Mouse (Mus musculus) heart, embryonic 14.5 days (tissue): ENCODE measurements around the gene Mnx1. TPM values are rescaled to one million over a fixed set of nuclear protein-coding genes. Genes with fewer than 3 reads are reported as not detected.

ENCODE experiments used
- ATAC-seq: fragments of 200-750 bp; cut with Nextera tagmentation; 2 replicates; pipeline ENCODE4 v1.8.0; 2017; ENCODE audit warnings: low read depth, moderate TSS enrichment; ENCODE audit not compliant: insufficient number of reproducible peaks, insufficient read depth, low FRiP score
- H3K27ac ChIP-seq, 2 experiments: fragments of 200-500 bp in 1 of 2; fragments of 300-500 bp in 1 of 2; sonication (generic) in 1 of 2; replicated peaks in 1 of 2; 2 replicates each; pipeline ENCODE4 v1.5.1; 2012 to 2014; ENCODE audit warnings: low read depth in 2 of 2, low read length in 2 of 2, control low read depth in 1 of 2, mild to moderate bottlenecking in 1 of 2, mixed read lengths in 1 of 2; ENCODE audit not compliant: control insufficient read depth in 1 of 2, insufficient read depth in 1 of 2
- H3K27me3 ChIP-seq: fragments of 300-500 bp; sonication (generic); 2 replicates; pipeline ENCODE4 v1.6.1; 2014; ENCODE audit warnings: mild to moderate bottlenecking, low read length, control low read depth; ENCODE audit not compliant: control insufficient read depth, insufficient read depth
- H3K36me3 ChIP-seq: fragments of 300-500 bp; sonication (generic); 2 replicates; pipeline ENCODE4 v1.6.1; 2014; ENCODE audit warnings: mild to moderate bottlenecking, control low read depth, low read length, mixed read lengths; ENCODE audit not compliant: control insufficient read depth, insufficient read depth
- H3K4me1 ChIP-seq, 2 experiments: fragments of 200-500 bp in 1 of 2; fragments of 300-500 bp in 1 of 2; sonication (generic) in 1 of 2; 2 replicates each; pipeline ENCODE4 v1.6.1; 2012 to 2014; ENCODE audit warnings: low read length in 2 of 2, control low read depth in 1 of 2, mixed read lengths in 1 of 2; ENCODE audit not compliant: control insufficient read depth in 2 of 2, insufficient read depth in 2 of 2
- H3K4me2 ChIP-seq: fragments of 300-500 bp; sonication (generic); 2 replicates; pipeline ENCODE4 v1.6.1; 2014; ENCODE audit warnings: mild to moderate bottlenecking, low read length
- H3K4me3 ChIP-seq, 2 experiments: fragments of 200-500 bp in 1 of 2; fragments of 300-500 bp in 1 of 2; sonication (generic) in 1 of 2; 2 replicates each; pipeline ENCODE4 v1.5.1; 2012 to 2014; ENCODE audit warnings: low read length in 2 of 2, mild to moderate bottlenecking in 2 of 2, control low read depth in 1 of 2, low read depth in 1 of 2, moderate library complexity in 1 of 2; ENCODE audit not compliant: control insufficient read depth in 1 of 2, insufficient read depth in 1 of 2
- H3K9ac ChIP-seq: fragments of 300-500 bp; sonication (generic); 2 replicates; pipeline ENCODE4 v1.6.1; 2014; ENCODE audit warnings: mild to moderate bottlenecking, low read length
- H3K9me3 ChIP-seq: fragments of 300-500 bp; sonication (generic); 2 replicates; pipeline ENCODE4 v1.6.1; 2016; ENCODE audit warnings: low read length, control low read depth; ENCODE audit not compliant: control insufficient read depth
- WGBS: fragments of 180-500 bp; shearing (Covaris S2); extraction: QIAGEN DNeasy Blood & Tissue Kit; methylation state at CpG from one replicate; pipeline ENCODE4 v1.1.7; 2014; 5-methylcytosine and 5-hydroxymethylcytosine counted together
- polyA plus RNA-seq: library from polyadenylated mRNA; unstranded; fragments of >200 nt; fragmentation: Nextera tagmentation; extraction: Ambion mirVana; gene quantifications from 2 replicates; pipeline ENCODE4 v1.2.1, GENCODE M21; 2014

The Mnx1 gene
- polyA plus RNA-seq, 1 experiment from 2014 or later = not detected

- Histone ChIP-seq H3K36me3 (no peaks in the 10 kb centered on the region), H3K4me2 (no peak overlapping the region), H3K9me3 (no peaks in the 10 kb centered on the region), H3K27ac (no peak overlapping the region), H3K27me3 (peaks cover 99% of the 10 kb centered on the region), H3K4me3 (no peak overlapping the region), H3K4me1 (peaks cover 0 to 5% of the 10 kb centered on the region in 2 experiments; a peak in 3 of 4 replicates), H3K9ac (no peak overlapping the region)
- 11% methylated on average over 4 of the region's 4 CpGs for WGBS
- ATAC-seq = no peak
These were observed 5.5 kb upstream of the Mnx1 start for GRCm38 (mm10) chr5:29483801-29484200.

DNA sequence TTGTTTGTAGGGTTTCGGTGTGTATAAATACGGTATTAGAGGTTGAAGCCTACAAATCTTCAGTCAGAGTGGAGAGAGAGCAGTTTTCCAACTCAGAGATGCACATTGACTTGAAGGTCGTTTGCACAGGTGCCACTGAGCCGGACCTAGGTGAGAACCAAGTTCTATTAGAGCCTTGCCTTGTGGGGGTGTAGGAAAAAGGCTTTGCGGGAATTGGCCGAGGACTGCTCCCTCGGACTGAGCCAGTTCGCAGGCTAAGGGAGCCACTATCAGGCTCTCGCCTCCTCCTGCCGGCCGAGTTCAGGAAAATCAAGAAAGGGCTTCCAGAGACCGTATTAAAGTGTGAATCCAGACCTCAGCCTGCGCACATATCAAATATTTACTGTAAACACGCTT, 926 bp upstream of the Mnx1 start:
- peak overlapping the region in 1 of 2 experiments; percentile 44; a peak in 3 of 4 replicates for H3K4me3 ChIP-seq
- peaks cover 7 to 20% of the 10 kb centered on the region in 2 experiments; a peak in 3 of 4 replicates for H3K4me1 ChIP-seq
- ATAC-seq = no peak
- H3K27ac ChIP-seq = no peak overlapping the region
- peak overlapping the region; percentile 82 for H3K4me2 ChIP-seq
- H3K9me3 ChIP-seq = no peaks in the 10 kb centered on the region
- 1% methylated on average over 14 of the region's 14 CpGs for WGBS
- no peak overlapping the region for H3K9ac ChIP-seq
- no peaks in the 10 kb centered on the region for H3K36me3 ChIP-seq
- H3K27me3 ChIP-seq = peaks cover 100% of the 10 kb centered on the region

DNA sequence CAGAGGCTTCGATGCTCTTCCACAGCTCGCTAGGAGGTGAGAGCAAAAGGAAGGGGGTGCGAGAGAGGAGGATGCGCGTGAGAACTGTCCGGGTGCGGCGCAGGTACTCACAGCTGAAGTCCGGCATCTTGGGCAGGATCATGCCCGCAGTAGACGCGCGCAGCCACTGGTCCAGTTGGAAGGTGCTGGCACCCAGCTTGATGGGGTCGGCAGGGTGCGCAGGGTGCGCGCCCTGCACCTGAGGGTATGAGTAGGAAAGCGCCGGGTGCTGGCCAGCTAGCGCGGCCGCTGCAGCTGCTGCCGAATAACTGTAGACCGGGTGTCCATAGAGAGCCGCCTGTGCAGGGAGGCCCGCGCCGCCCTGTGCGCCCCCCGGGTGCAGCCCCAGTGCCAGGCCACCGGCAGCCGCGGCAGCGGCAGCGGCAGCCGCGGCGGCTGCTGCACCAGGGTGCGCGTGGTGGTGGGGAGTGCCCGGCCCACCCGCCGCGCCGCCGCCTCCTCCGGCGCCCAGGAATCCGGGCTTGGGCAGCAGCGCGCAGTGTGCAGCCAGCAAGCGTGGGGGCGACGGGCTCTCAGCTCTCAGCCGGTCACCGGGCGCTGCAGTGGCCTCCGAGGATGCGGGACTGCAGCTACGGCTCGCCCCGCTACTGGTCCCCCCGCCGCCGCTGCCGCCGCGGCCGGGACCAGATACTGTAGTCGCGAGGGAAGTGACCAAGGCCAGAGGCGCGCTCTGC, 629 bp downstream of the Mnx1 start:
- ATAC-seq = no peak
- under 1% methylated on average over 73 of the region's 73 CpGs for WGBS
- Histone ChIP-seq H3K27ac (no peak overlapping the region), H3K4me3 (peak overlapping the region; percentile 38 to 44), H3K9ac (peak overlapping the region; percentile 27; the same call in 1 of the 2 replicates), H3K9me3 (no peaks in the 10 kb centered on the region), H3K4me2 (peak overlapping the region; percentile 82), H3K27me3 (peaks cover 100% of the 10 kb centered on the region), H3K4me1 (peaks cover 7 to 20% of the 10 kb centered on the region in 2 experiments; a peak in 3 of 4 replicates), H3K36me3 (no peaks in the 10 kb centered on the region)

- Histone ChIP-seq H3K4me1 (peaks cover 7 to 20% of the 10 kb centered on the region in 2 experiments; a peak in 3 of 4 replicates), H3K36me3 (no peaks in the 10 kb centered on the region), H3K9me3 (no peaks in the 10 kb centered on the region), H3K27me3 (peaks cover 99% of the 10 kb centered on the region), H3K4me3 (no peak overlapping the region), H3K4me2 (no peak overlapping the region), H3K9ac (no peak overlapping the region), H3K27ac (no peak overlapping the region)
- 0% methylated on average over 1 of the region's 1 CpGs for WGBS
- ATAC-seq = no peak
These were observed 2.2 kb downstream of the Mnx1 start for GRCm38 (mm10) chr5:29476021-29476420.

- WGBS = 9% methylated on average over 5 of the region's 5 CpGs
- Histone ChIP-seq H3K36me3 (no peaks in the 10 kb centered on the region), H3K9ac (no peak overlapping the region), H3K4me2 (no peak overlapping the region), H3K4me1 (peaks cover 7 to 20% of the 10 kb centered on the region in 2 experiments; a peak in 3 of 4 replicates), H3K9me3 (no peaks in the 10 kb centered on the region), H3K27ac (no peak overlapping the region), H3K27me3 (peaks cover 99% of the 10 kb centered on the region), H3K4me3 (no peak overlapping the region)
- no peak for ATAC-seq
These were observed 2.7 kb downstream of the Mnx1 start for GRCm38 (mm10) chr5:29475556-29475955.

DNA sequence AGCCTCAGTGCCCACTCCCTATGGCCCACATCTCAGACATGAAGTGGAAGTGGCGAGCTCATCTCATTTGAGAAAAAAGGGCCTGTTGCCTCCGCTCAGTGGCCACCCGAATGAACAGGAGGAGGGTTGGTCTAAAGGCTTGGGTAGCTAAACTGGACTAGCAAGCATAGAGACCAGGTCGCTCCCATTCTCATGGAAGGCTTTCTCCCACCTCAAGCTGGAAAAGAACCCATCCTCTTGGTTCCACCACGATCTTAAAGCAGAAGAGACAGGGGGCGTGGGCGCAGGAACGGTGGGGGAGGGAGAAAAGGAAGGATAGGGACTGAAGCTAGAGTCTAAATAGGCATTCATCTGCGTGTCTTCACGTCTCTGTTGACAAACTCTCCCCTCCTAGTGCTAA, 3.2 kb downstream of the Mnx1 start:
- H3K27me3 ChIP-seq = peaks cover 99% of the 10 kb centered on the region
- no peak overlapping the region for H3K27ac ChIP-seq
- H3K4me1 ChIP-seq = peaks cover 7 to 20% of the 10 kb centered on the region in 2 experiments; a peak in 3 of 4 replicates
- H3K36me3 ChIP-seq = no peaks in the 10 kb centered on the region
- 2% methylated on average over 10 of the region's 10 CpGs for WGBS
- H3K9ac ChIP-seq = no peak overlapping the region
- no peak overlapping the region for H3K4me2 ChIP-seq
- H3K4me3 ChIP-seq = no peak overlapping the region
- no peak for ATAC-seq
- no peaks in the 10 kb centered on the region for H3K9me3 ChIP-seq

GRCm38 (mm10) chr5:29474246-29474960, 3.9 kb downstream of the Mnx1 start:
- peaks cover 7 to 20% of the 10 kb centered on the region in 2 experiments; a peak in 3 of 4 replicates for H3K4me1 ChIP-seq
- no peak for ATAC-seq
- peaks cover 99% of the 10 kb centered on the region for H3K27me3 ChIP-seq
- no peaks in the 10 kb centered on the region for H3K9me3 ChIP-seq
- H3K27ac ChIP-seq = no peak overlapping the region
- no peaks in the 10 kb centered on the region for H3K36me3 ChIP-seq
- 0 out of 4 replicates have a peak overlapping the region, but pooled peaks of 1 of the 2 experiments have one; percentile 3 for H3K4me3 ChIP-seq
- 2% methylated on average over 35 of the region's 35 CpGs for WGBS
- H3K9ac ChIP-seq = no peak overlapping the region
- H3K4me2 ChIP-seq = no peak overlapping the region
